Mouse (Mus musculus) adrenal gland, adult 10 weeks (tissue): Measurements from ENCODE around the gene Tsc22d3. TPM values are rescaled to one million over a fixed set of nuclear protein-coding genes. Genes with fewer than 3 reads are reported as not detected.

Source experiments
- polyA plus RNA-seq: library from polyadenylated mRNA; stranded (reverse); fragments of 350-450 nt; fragmentation: Illumina TruSeq; extraction: RNeasy Lipid Tissue Mini Kit (QIAGEN cat#74804); gene quantifications from one replicate; pipeline ENCODE4 v1.2.3, GENCODE M21; 2014; ENCODE audit warnings: low read depth, low replicate concordance

Gene Tsc22d3
- polyA plus RNA-seq = 97.4 TPM

DNA sequence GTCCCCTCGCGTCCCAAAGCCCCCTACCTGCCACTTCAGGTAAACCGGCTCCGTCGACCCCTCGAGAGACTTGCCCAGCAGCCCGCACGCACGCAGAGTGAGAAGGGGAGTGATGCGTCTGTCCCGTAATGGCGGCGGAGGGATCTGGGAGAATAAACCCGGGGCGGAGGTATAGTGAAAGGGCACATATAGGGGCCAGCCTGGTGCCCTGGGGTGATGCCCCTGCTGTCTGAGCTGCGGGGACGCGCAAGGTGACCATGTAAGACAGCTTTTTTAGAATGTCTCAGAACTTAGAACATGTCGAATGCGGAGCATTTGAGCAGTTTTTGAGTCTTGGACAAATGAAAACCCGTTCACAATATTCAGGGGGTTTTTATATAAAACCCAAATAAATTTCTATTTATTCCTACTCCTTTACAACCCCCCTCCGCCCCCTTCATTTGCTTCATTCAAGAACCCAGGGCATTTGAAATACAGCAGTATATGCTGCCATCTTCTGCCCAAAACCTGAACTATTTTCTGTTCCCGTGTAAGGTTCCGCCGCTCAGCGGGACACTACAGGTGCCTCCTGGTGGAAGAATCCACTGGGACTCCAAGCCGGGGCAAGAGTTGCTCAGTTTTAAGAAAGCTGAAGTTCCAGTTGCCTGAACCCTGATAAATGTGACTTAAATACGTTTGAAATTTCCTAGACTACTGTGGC, at the start of gene Tsc22d3:
TSS of gene Tsc22d3 (minus strand) at position 250 of the 700 bp plus-strand sequence.

Other genes with a start within 250 kb of the Tsc22d3 start
- 51.0 TPM for gene Prps1, start 144.0 kb downstream of the Tsc22d3 start, polyA plus RNA-seq
- gene Mid2, start 63.9 kb upstream of the Tsc22d3 start, polyA plus RNA-seq = 73.4 TPM
- gene Tex13b, start 212.8 kb upstream of the Tsc22d3 start, polyA plus RNA-seq = not detected